Mouse (Mus musculus) hindbrain, postnatal 0 days (tissue): ENCODE measurements around the gene Zfyve27. TPM values are rescaled to one million over a fixed set of nuclear protein-coding genes. Genes with fewer than 3 reads are reported as not detected.
A peak's percentile ranks its signal among the peaks of the same experiment; 100 is the strongest.

Experiments
- ATAC-seq: fragments of 200-750 bp; cut with Nextera tagmentation; 2 replicates; pipeline ENCODE4 v1.8.0; 2017; ENCODE audit warnings: mild to moderate bottlenecking, moderate TSS enrichment, moderate library complexity
- DNase-seq: peaks from one replicate; pipeline ENCODE4 v3.0.0-alpha.2; 2015; ENCODE audit warnings: low spot score
- H3K27ac ChIP-seq: fragments of 300-500 bp; sonication (generic); 2 replicates; pipeline ENCODE4 v1.5.1; 2014; ENCODE audit warnings: mild to moderate bottlenecking
- H3K27me3 ChIP-seq: fragments of 300-500 bp; sonication (generic); 2 replicates; pipeline ENCODE4 v1.6.1; 2014; ENCODE audit warnings: low read length, mixed read lengths; ENCODE audit not compliant: insufficient read depth
- H3K36me3 ChIP-seq: fragments of 300-500 bp; sonication (generic); 2 replicates; pipeline ENCODE4 v1.6.1; 2014; ENCODE audit warnings: low read length, mixed read lengths; ENCODE audit not compliant: insufficient read depth
- H3K4me1 ChIP-seq: fragments of 300-500 bp; sonication (generic); 2 replicates; pipeline ENCODE4 v1.6.1; 2014; ENCODE audit warnings: antibody characterized with exemption, low read length, mixed read lengths; ENCODE audit not compliant: insufficient read depth
- H3K4me2 ChIP-seq: fragments of 300-500 bp; sonication (generic); 2 replicates; pipeline ENCODE4 v1.6.1; 2014; ENCODE audit warnings: low read depth, mild to moderate bottlenecking, low read length, moderate library complexity, mixed read lengths
- H3K4me3 ChIP-seq: fragments of 300-500 bp; sonication (generic); 2 replicates; pipeline ENCODE4 v1.5.1; 2014; ENCODE audit warnings: low read length
- H3K9ac ChIP-seq: fragments of 300-500 bp; sonication (generic); replicated peaks from 2 replicates; pipeline ENCODE4 v1.6.1; 2014; ENCODE audit warnings: mild to moderate bottlenecking, low read length, moderate library complexity, mixed read lengths
- H3K9me3 ChIP-seq: fragments of 300-500 bp; sonication (generic); 2 replicates; pipeline ENCODE4 v1.6.1; 2016; ENCODE audit warnings: low read length, mixed read lengths
- CTCF ChIP-seq: IDR thresholded peaks from 2 replicates; pipeline ENCODE4 v1.5.1; 2016; ENCODE audit warnings: antibody characterized with exemption, control low read depth, low read depth
- WGBS: fragments of 180-500 bp; shearing (Covaris S2); extraction: QIAGEN DNeasy Blood & Tissue Kit; methylation state at CpG from one replicate; pipeline ENCODE4 v1.1.7; 2014; 5-methylcytosine and 5-hydroxymethylcytosine counted together
- polyA plus RNA-seq: library from polyadenylated mRNA; unstranded; fragments of >200 nt; fragmentation: Nextera tagmentation; extraction: Ambion mirVana; gene quantifications from 2 replicates; pipeline ENCODE4 v1.2.1, GENCODE M21; 2015
- total RNA-seq: library from RNA; depleted of rRNA; stranded (reverse); fragments of >200 nt; gene quantifications from 2 replicates; pipeline ENCODE4 v1.2.3, GENCODE M21; 2014

Zfyve27 gene
- total and polyA plus RNA-seq, 2 experiments from 2014 or later = 48.9 to 95.0 TPM

DNA sequence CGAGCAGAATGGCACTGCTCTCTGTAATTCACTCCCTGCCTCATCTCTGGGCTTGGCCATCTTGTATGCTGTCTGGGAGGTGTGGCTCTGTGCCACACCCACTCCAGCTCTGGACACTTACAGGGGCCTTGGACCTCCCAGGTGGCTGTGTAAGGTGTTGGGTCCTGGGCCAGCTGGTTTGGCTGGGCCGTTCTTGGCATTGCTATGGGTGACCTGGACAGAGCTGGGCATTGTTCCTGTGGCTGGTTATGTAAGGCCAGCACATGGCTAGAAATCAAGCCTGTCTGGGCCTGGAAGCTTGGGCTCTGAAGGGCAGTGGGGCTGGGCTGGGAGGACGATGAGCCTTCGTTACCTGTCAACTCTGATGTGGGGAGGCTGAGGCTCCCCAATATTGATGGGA, 40.6 kb downstream of the Zfyve27 start:
- DNase-seq = no peak
- 80% methylated on average over 4 of the region's 4 CpGs for WGBS
- Histone ChIP-seq H3K27ac (no peak overlapping the region), H3K4me1 (peaks cover 4% of the 10 kb centered on the region), H3K9ac (no peak overlapping the region), H3K9me3 (no peaks in the 10 kb centered on the region), H3K27me3 (peaks cover 37% of the 10 kb centered on the region), H3K36me3 (no peaks in the 10 kb centered on the region), H3K4me2 (no peak overlapping the region), H3K4me3 (no peak overlapping the region)
- TF ChIP-seq CTCF = no peak
- no peak for ATAC-seq

GRCm38 (mm10) chr19:42205201-42205600, 41.5 kb downstream of the Zfyve27 start:
- Histone ChIP-seq H3K27me3 (peaks cover 31% of the 10 kb centered on the region), H3K4me1 (peaks cover 4% of the 10 kb centered on the region), H3K36me3 (no peaks in the 10 kb centered on the region), H3K4me2 (no peak overlapping the region), H3K9me3 (no peaks in the 10 kb centered on the region), H3K27ac (no peak overlapping the region), H3K9ac (no peak overlapping the region), H3K4me3 (no peak overlapping the region)
- 75% methylated on average over 8 of the region's 8 CpGs for WGBS
- TF ChIP-seq CTCF = no peak
- DNase-seq (no peak), ATAC-seq (no peak)

- no peaks in the 10 kb centered on the region; the same call in 1 of the 2 replicates for H3K4me1 ChIP-seq
- no peaks in the 10 kb centered on the region for H3K9me3 ChIP-seq
- no peak overlapping the region for H3K4me2 ChIP-seq
- no peaks in the 10 kb centered on the region for H3K27me3 ChIP-seq
- no peak overlapping the region for H3K9ac ChIP-seq
- no peak overlapping the region for H3K4me3 ChIP-seq
- no peaks in the 10 kb centered on the region for H3K36me3 ChIP-seq
- DNase-seq (no peak), ATAC-seq (no peak)
- TF ChIP-seq CTCF = no peak
- H3K27ac ChIP-seq = no peak overlapping the region
- 46% methylated on average over 7 of the region's 7 CpGs for WGBS
These were observed 45.7 kb downstream of the Zfyve27 start for GRCm38 (mm10) chr19:42209485-42209884.

GRCm38 (mm10) chr19:42209976-42210375, 46.2 kb downstream of the Zfyve27 start:
- Histone ChIP-seq H3K36me3 (no peaks in the 10 kb centered on the region), H3K4me1 (no peaks in the 10 kb centered on the region; the same call in 1 of the 2 replicates), H3K9ac (no peak overlapping the region), H3K27ac (no peak overlapping the region), H3K4me2 (no peak overlapping the region), H3K4me3 (no peak overlapping the region), H3K27me3 (no peaks in the 10 kb centered on the region), H3K9me3 (no peaks in the 10 kb centered on the region)
- ATAC-seq = no peak
- DNase-seq = no peak
- TF ChIP-seq CTCF = no peak
- 72% methylated on average over 6 of the region's 6 CpGs for WGBS

- H3K27ac ChIP-seq = no peak overlapping the region
- WGBS = 34% methylated on average over 8 of the region's 8 CpGs
- DNase-seq (no peak), ATAC-seq (no peak)
- no peaks in the 10 kb centered on the region for H3K36me3 ChIP-seq
- H3K4me3 ChIP-seq = no peak overlapping the region
- H3K27me3 ChIP-seq = no peaks in the 10 kb centered on the region
- no peak overlapping the region for H3K4me2 ChIP-seq
- TF ChIP-seq CTCF = no peak
- H3K9me3 ChIP-seq = no peaks in the 10 kb centered on the region
- no peaks in the 10 kb centered on the region; the same call in 1 of the 2 replicates for H3K4me1 ChIP-seq
- H3K9ac ChIP-seq = no peak overlapping the region
These were observed 48.2 kb downstream of the Zfyve27 start for GRCm38 (mm10) chr19:42211936-42212335.

DNA sequence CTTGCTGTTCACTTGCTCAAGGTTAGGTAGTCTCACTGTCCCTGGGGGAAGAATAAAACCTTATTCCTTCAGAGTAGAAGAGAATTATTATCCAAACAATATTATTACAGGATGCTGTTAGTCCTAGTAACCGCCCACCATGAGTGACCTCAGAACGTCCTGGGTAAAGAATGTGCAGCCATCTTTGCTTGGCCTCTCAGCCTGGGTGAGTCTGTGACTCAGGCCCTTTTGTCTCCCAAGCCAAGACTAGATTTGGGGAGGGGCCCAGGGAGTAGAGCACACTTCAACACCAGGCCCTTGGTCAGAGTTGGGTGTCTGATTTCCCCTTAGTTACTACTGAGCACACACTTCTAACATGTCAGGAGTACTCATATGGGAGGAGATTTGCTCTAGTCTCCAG, 50.9 kb downstream of the Zfyve27 start:
- H3K27ac ChIP-seq = no peak overlapping the region
- no peaks in the 10 kb centered on the region for H3K9me3 ChIP-seq
- H3K4me1 ChIP-seq = no peaks in the 10 kb centered on the region
- no peak overlapping the region for H3K9ac ChIP-seq
- no peaks in the 10 kb centered on the region for H3K27me3 ChIP-seq
- no peak for TF ChIP-seq CTCF
- ATAC-seq (no peak), DNase-seq (no peak)
- H3K4me3 ChIP-seq = no peak overlapping the region
- H3K36me3 ChIP-seq = no peaks in the 10 kb centered on the region
- WGBS = 84% methylated on average over 2 of the region's 2 CpGs
- no peak overlapping the region for H3K4me2 ChIP-seq

- Histone ChIP-seq H3K36me3 (no peaks in the 10 kb centered on the region), H3K4me1 (no peaks in the 10 kb centered on the region), H3K9ac (no peak overlapping the region), H3K4me3 (no peak overlapping the region), H3K9me3 (no peaks in the 10 kb centered on the region), H3K4me2 (no peak overlapping the region), H3K27me3 (no peaks in the 10 kb centered on the region), H3K27ac (no peak overlapping the region)
- ATAC-seq (peak; percentile 47; the same call in 1 of the 2 replicates), DNase-seq (no peak)
- no peak for TF ChIP-seq CTCF
- 68% methylated on average over 7 of the region's 7 CpGs for WGBS
These were observed 53.1 kb downstream of the Zfyve27 start for GRCm38 (mm10) chr19:42216699-42217373.
